Mouse (Mus musculus) neural tube, embryonic 12.5 days (tissue): ENCODE results near the gene Mettl2. TPM values are rescaled to one million over a fixed set of nuclear protein-coding genes. Genes with fewer than 3 reads are reported as not detected.
"Not testable (repeated sequence)": the region's sequence is repeated elsewhere in the genome, so short reads cannot be mapped to it uniquely, and the experiment has no call there.

ENCODE experiments used
- ATAC-seq: fragments of 200-750 bp; cut with Nextera tagmentation; 2 replicates; pipeline ENCODE4 v1.8.0; 2017; ENCODE audit warnings: low read depth, mild to moderate bottlenecking, moderate TSS enrichment, moderate library complexity; ENCODE audit not compliant: low FRiP score
- H3K27ac ChIP-seq: fragments of 300-500 bp; sonication (generic); 2 replicates; pipeline ENCODE4 v1.5.1; 2016
- H3K27me3 ChIP-seq: fragments of 300-500 bp; sonication (generic); replicated peaks from 2 replicates; pipeline ENCODE4 v1.6.1; 2016; ENCODE audit warnings: mild to moderate bottlenecking
- H3K36me3 ChIP-seq: fragments of 300-500 bp; sonication (generic); 2 replicates; pipeline ENCODE4 v1.6.1; 2016; ENCODE audit warnings: mild to moderate bottlenecking
- H3K4me1 ChIP-seq: fragments of 300-500 bp; sonication (generic); 2 replicates; pipeline ENCODE4 v1.6.1; 2016
- H3K4me2 ChIP-seq: fragments of 300-500 bp; sonication (generic); replicated peaks from 2 replicates; pipeline ENCODE4 v1.6.1; 2016; ENCODE audit warnings: mild to moderate bottlenecking
- H3K4me3 ChIP-seq: fragments of 300-500 bp; sonication (generic); 2 replicates; pipeline ENCODE4 v1.5.1; 2016
- H3K9ac ChIP-seq: fragments of 300-500 bp; sonication (generic); 2 replicates; pipeline ENCODE4 v1.6.1; 2016; ENCODE audit warnings: mild to moderate bottlenecking
- H3K9me3 ChIP-seq: fragments of 300-500 bp; sonication (generic); 2 replicates; pipeline ENCODE4 v1.6.1; 2016; ENCODE audit warnings: mild to moderate bottlenecking
- WGBS: fragments of 180-500 bp; shearing (Covaris S2); methylation state at CpG from one replicate; pipeline ENCODE4 v1.1.7; 2016; 5-methylcytosine and 5-hydroxymethylcytosine counted together
- polyA plus RNA-seq: library from polyadenylated mRNA; unstranded; fragments of >200 nt; fragmentation: Nextera tagmentation; extraction: Ambion mirVana; gene quantifications from 2 replicates; pipeline ENCODE4 v1.2.1, GENCODE M21; 2016

Mettl2 gene
- 35.3 and 38.4 TPM in 2 replicates for polyA plus RNA-seq

DNA sequence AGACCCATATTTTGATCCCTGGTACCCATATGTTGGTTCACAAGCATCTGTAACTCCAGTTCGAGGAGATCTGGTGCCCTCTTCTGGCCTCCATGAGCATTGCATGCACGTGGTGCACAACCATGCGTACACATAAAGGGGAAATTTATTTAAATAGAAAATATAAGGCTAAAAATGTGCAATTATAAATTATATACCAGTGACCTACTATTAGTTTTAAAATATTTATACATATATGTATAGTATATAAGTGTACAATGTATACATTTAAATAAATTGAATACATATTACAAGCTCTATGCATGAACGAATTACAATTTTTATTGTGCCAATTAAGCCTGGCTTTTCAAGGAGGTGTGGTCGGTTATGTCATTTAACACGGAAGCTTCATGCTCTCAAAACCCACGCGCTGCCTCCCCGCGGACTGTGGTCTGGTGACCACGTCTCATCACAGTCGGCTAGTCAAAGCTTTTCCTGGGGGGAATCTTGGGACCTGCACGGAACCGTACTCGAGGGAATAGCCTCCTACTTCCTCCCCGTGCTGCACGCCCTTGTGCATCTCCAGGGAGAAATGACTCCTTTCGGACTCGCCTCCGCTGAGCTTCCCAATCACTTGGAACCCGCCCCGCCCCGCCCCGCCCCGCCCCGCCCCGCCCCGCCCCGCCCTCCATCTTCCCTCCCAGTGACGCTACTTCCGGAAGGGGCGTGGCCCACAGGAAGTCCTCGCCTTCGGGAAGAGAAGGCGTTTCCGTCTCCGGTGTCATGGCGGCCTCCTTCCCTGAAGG lies at the start of gene Mettl2:
TSS of gene Mettl2 (plus strand) at position 691 of the 785 bp plus-strand sequence.
- peak; percentile 88 for ATAC-seq
- H3K36me3 ChIP-seq, result peaks cover 12% of the 10 kb centered on the region
- peak within 1 kb of the TSS; percentile 72 for H3K9ac ChIP-seq
- H3K4me2 ChIP-seq, result peak within 1 kb of the TSS; percentile 94
- H3K4me1 ChIP-seq, result peaks cover 11% of the 10 kb centered on the region
- no peaks in the 10 kb centered on the region for H3K9me3 ChIP-seq
- no peak within 1 kb of the TSS; the same call in 1 of the 2 replicates for H3K27ac ChIP-seq
- H3K4me3 ChIP-seq, result peak within 1 kb of the TSS; percentile 95
- H3K27me3 ChIP-seq, result no peaks in the 10 kb centered on the region
- WGBS, result 2% methylated on average over 38 of the region's 38 CpGs

DNA sequence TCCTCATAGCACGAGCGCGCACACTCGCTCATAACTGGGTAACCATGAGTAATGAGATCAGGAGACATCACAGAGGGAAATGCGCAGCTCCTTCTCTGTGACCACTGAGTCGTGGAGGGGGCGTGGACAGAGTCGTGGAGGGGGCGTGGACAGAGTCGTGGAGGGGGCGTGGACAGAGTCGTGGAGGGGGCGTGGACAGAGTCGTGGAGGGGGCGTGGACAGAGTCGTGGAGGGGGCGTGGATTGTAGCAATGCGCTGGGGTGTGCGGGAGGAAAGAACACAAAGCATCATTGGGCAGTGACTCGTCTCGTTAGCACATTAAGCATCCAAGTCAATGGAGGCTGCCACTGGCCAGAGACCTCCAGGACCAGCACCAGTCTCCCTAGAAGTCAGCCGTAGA lies 13.8 kb upstream of the Mettl2 start:
- H3K4me1 ChIP-seq, H3K9me3 ChIP-seq, H3K27ac ChIP-seq, H3K4me2 ChIP-seq, H3K36me3 ChIP-seq, H3K27me3 ChIP-seq, H3K9ac ChIP-seq, H3K4me3 ChIP-seq, ATAC-seq: not testable (repeated sequence)
- 82% methylated on average over 22 of the region's 22 CpGs for WGBS

DNA sequence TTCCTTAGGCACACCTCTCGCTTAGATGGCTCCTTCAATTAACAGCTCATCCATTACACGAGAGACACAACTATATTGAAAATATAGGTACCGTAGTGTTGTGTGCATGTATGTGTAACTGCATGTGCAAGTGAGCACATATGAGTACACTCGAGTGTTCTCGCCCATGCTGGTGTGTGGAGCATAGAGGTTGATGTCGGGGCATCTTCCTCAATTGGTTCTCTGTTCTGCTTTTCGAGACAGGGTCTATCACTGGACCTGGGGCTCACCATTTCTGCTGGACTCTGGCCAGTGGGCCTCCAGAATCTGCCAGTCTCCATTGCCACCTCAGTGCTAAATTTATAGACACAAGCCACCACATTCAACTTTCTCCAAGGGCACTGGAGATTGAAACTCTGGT lies 8.4 kb upstream of the Mettl2 start:
- H3K27me3 ChIP-seq, result no peaks in the 10 kb centered on the region; the same call in 1 of the 2 replicates
- no peak overlapping the region for H3K9ac ChIP-seq
- ATAC-seq, result no peak
- no peaks in the 10 kb centered on the region for H3K4me1 ChIP-seq
- no peaks in the 10 kb centered on the region for H3K36me3 ChIP-seq
- 91% methylated on average over 7 of the region's 7 CpGs for WGBS
- no peak overlapping the region for H3K4me2 ChIP-seq
- H3K9me3 ChIP-seq, result no peaks in the 10 kb centered on the region
- no peak overlapping the region for H3K4me3 ChIP-seq
- no peak overlapping the region for H3K27ac ChIP-seq

DNA sequence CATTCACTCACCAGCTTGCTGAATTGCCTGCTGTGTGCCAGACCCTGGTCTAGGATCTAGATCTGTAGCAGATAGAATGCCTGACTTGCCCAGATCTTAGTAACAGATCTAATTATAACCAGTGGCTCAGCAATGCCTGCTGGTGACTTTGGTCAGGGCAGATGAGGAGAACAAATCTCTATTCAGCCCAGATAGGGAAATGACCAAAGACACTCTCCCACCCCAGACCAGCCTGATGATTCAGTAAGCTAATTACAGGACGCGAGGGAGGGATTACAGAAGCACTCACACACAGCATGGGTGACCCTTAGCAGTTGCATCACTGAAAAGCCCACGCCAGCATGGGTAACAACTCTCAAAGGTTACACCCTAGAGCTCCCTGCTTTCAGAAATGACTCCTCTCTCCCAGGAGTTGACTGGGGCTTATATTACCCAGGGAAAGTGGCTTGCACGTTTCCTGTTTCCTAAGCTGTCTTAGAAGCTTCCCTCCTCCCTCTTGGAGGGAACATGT lies 5.6 kb upstream of the Mettl2 start:
- WGBS, result 43% methylated on average over 4 of the region's 4 CpGs
- no peak for ATAC-seq

DNA sequence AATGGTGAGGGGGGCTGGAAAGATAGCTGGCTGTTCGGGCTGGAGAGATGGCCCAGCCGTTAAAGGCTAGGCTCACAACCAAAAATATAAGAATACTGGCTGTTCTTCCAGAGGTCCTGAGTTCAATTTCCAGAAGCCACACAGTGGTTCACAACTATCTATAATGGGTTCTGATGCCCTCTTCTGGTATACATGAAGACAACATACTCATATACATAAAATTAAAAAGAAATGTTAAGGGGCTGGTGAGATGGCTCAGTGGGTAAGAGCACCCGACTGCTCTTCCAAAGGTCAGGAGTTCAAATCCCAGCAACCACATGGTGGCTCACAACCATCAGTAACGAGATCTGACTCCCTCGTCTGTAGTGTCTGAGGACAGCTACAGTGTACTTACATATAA lies 4.4 kb upstream of the Mettl2 start:
- H3K27ac ChIP-seq, H3K4me2 ChIP-seq, H3K9ac ChIP-seq, ATAC-seq, H3K4me1 ChIP-seq, H3K36me3 ChIP-seq, H3K4me3 ChIP-seq, H3K9me3 ChIP-seq, H3K27me3 ChIP-seq: not testable (repeated sequence)
- 79% methylated on average over 5 of the region's 5 CpGs for WGBS

More for the DNA sequence above, 5.6 kb upstream of the Mettl2 start:
- H3K36me3 ChIP-seq, result no peaks in the 10 kb centered on the region
- no peaks in the 10 kb centered on the region for H3K4me1 ChIP-seq
- H3K27me3 ChIP-seq, result no peaks in the 10 kb centered on the region; the same call in 1 of the 2 replicates
- no peak overlapping the region for H3K4me2 ChIP-seq
- no peaks in the 10 kb centered on the region for H3K9me3 ChIP-seq
- H3K4me3 ChIP-seq, result no peak overlapping the region
- H3K27ac ChIP-seq, result no peak overlapping the region
- no peak overlapping the region for H3K9ac ChIP-seq

DNA sequence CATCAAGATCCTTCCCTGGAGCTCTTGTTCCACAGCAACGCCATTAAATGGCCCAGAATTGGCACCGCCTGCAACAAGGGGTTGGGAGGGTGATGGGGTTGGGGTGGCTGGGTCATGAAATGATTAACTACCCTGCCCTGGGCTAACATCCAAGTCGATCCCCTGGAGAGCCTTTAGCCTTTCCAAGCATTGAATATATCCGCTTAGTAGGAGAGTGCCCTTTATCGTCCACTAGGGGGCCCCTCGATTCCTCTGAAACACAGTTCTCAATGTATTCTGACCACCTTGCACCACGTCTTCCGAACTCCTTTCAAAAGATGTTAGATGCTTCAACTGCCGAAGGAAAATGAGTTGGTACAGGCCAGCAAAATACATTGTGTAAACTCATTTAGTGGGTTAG lies 2.2 kb upstream of the Mettl2 start:
- ATAC-seq, result peak; percentile 54
- Histone ChIP-seq H3K36me3 (no peaks in the 10 kb centered on the region), H3K27me3 (no peaks in the 10 kb centered on the region; the same call in 1 of the 2 replicates), H3K4me2 (no peak overlapping the region), H3K27ac (no peak overlapping the region), H3K4me3 (no peak overlapping the region), H3K9me3 (no peaks in the 10 kb centered on the region), H3K4me1 (peaks cover 11% of the 10 kb centered on the region), H3K9ac (no peak overlapping the region)
- 6% methylated on average over 9 of the region's 9 CpGs for WGBS

DNA sequence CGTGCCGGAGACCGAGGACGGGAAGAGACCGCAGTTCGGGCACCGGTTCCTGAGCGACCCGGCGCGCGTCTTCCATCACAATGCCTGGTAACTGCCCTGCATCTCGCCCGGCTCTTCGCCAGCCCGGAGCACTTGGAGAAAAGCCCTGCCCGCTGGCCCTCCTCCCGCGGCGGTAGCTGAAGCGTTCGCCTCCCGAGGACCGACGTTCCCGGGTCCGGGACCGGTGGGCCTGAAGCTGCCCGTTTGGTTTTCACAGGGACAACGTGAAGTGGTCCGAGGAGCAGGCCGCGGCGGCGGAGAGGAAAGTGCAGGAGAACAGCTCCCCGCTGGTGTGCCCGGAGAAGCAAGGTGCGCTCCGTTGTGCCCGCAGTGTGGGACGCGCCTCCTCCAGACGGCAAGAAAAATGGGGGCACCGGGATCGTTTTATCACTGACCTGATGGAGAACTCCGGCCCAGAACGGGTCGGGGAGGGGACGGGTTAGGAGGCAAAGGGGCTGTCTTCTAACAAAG lies 350 bp downstream of the Mettl2 start:
- WGBS, result under 1% methylated on average over 49 of the region's 49 CpGs
- H3K27me3 ChIP-seq, result no peaks in the 10 kb centered on the region
- peaks cover 11% of the 10 kb centered on the region for H3K4me1 ChIP-seq
- peak overlapping the region; percentile 94 for H3K4me2 ChIP-seq
- peak overlapping the region; percentile 95 for H3K4me3 ChIP-seq
- peaks cover 18% of the 10 kb centered on the region for H3K36me3 ChIP-seq
- H3K27ac ChIP-seq, result no peak overlapping the region
- H3K9ac ChIP-seq, result peak overlapping the region; percentile 72
- peak; percentile 3; the same call in 1 of the 2 replicates for ATAC-seq
- no peaks in the 10 kb centered on the region for H3K9me3 ChIP-seq

DNA sequence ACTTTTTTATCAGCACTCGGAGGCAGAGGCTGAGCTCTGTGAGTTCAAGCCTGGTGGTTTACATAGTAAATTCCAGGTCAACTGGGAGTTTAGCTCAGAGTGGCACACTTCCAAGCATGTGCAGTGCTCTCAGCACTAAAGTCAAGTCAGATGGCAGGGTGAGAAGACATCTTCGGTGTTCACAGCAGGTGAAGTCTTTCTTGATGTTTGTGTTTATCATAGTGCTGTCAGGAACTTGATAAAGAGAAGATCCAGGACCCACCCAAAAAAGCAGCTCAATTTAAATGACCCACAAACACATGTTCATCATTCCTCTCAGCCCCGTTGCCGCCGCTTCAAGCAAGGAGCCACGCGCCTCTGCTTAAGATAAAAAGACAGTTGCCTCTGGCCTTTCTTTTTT lies 9.5 kb downstream of the Mettl2 start:
- no peak overlapping the region for H3K27ac ChIP-seq
- H3K27me3 ChIP-seq, result no peaks in the 10 kb centered on the region
- H3K4me2 ChIP-seq, result no peak overlapping the region
- no peaks in the 10 kb centered on the region for H3K4me1 ChIP-seq
- ATAC-seq, result no peak
- no peak overlapping the region for H3K9ac ChIP-seq
- H3K36me3 ChIP-seq, result peaks cover 92% of the 10 kb centered on the region
- H3K9me3 ChIP-seq, result no peaks in the 10 kb centered on the region
- WGBS, result 97% methylated on average over 7 of the region's 7 CpGs
- H3K4me3 ChIP-seq, result no peak overlapping the region

DNA sequence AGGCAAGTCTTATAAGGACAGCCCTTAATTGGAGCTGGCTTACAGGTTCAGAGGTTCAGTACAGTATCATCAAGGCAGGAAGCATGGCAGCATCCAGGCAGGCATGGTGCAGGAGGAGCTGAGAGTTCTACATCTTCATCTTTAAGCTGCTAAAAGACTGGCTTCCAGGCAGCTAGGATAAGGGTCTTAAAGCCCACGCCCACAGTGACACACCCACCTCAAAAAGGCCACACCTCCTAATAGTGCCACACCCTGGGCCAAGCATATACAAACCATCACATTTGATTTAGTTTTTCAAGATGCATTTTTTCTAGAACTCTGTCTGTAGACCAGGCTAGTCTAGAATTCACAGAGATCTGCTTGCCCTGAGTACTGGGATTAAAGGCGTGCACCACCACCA lies 11.0 kb downstream of the Mettl2 start:
- WGBS, result 95% methylated on average over 2 of the region's 2 CpGs
- H3K4me1 ChIP-seq, H3K9me3 ChIP-seq, H3K4me3 ChIP-seq, H3K27me3 ChIP-seq, ATAC-seq, H3K27ac ChIP-seq, H3K9ac ChIP-seq, H3K4me2 ChIP-seq: not testable (repeated sequence)
- H3K36me3 ChIP-seq, result peaks cover 84% of the 10 kb centered on the region

DNA sequence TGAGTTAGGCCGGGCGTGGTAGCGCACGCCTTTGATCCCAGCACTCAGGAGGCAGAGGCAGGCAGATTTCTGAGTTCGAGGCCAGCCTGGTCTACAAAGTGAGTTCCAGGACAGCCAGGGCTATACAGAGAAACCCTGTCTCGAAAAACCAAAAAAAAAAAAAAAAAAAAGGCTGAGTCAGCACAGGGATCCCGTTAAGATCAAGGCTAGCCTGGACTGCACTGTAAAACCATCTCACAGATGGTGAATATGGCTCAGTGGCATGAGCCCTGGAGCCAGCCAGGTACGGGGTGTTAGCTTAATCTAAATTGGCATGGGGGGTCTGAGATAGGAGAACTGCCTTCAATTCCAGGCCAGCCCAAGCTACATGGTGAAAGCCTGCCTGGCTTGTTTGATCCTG lies 14.3 kb downstream of the Mettl2 start:
- not testable (repeated sequence) for H3K27me3 ChIP-seq, ATAC-seq, H3K9ac ChIP-seq, H3K4me1 ChIP-seq, H3K9me3 ChIP-seq, H3K27ac ChIP-seq, H3K4me2 ChIP-seq, H3K4me3 ChIP-seq
- WGBS, result 95% methylated on average over 8 of the region's 8 CpGs
- peaks cover 51% of the 10 kb centered on the region for H3K36me3 ChIP-seq

DNA sequence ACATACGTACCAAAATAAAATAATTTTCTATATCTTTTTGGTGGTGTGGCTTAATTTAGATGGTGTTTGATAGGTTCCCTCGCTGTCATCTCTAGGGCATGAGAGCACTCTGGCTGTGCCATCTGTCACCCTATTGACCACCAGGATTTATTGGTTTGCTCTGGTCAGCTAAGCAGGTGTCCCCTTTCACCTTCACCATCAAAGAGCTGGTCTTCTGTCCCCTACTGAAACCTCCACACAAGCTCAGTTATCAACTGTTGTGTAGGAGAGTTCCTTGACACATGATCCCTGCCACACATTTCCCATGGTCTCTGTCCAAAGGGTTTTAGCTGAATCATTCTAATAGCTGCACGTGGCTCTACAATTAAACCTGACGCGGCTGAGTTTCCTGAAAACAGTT lies 14.9 kb downstream of the Mettl2 start:
- Histone ChIP-seq H3K9me3 (no peaks in the 10 kb centered on the region), H3K27ac (no peak overlapping the region), H3K4me2 (no peak overlapping the region), H3K4me1 (no peaks in the 10 kb centered on the region), H3K4me3 (no peak overlapping the region), H3K36me3 (peaks cover 45% of the 10 kb centered on the region), H3K9ac (no peak overlapping the region), H3K27me3 (no peaks in the 10 kb centered on the region)
- ATAC-seq, result no peak
- WGBS, result 93% methylated on average over 5 of the region's 5 CpGs

DNA sequence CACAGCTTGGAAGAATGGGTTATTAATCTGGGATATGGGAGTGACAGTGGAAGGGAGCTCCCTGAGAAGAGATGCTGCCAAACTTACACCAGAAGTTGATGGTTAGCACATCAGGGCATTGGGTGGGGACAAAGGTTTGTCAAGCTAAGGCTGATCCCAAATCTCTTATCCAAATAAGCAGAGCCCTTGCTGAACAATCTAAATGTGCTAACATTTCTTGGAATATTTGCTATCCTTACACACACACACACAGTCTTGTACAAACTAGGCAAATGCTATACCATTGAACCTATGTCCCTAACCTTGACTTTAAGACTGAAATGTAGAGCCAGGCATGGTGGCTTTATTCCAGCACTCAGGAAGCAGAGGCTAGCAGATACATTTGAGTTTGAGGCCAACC lies 17.3 kb downstream of the Mettl2 start:
- H3K4me2 ChIP-seq, result no peak overlapping the region
- no peak for ATAC-seq
- H3K9me3 ChIP-seq, result no peaks in the 10 kb centered on the region
- H3K4me3 ChIP-seq, result no peak overlapping the region
- H3K9ac ChIP-seq, result no peak overlapping the region
- H3K36me3 ChIP-seq, result peaks cover 20% of the 10 kb centered on the region
- no peaks in the 10 kb centered on the region for H3K4me1 ChIP-seq
- no peaks in the 10 kb centered on the region for H3K27me3 ChIP-seq
- no peak overlapping the region for H3K27ac ChIP-seq

DNA sequence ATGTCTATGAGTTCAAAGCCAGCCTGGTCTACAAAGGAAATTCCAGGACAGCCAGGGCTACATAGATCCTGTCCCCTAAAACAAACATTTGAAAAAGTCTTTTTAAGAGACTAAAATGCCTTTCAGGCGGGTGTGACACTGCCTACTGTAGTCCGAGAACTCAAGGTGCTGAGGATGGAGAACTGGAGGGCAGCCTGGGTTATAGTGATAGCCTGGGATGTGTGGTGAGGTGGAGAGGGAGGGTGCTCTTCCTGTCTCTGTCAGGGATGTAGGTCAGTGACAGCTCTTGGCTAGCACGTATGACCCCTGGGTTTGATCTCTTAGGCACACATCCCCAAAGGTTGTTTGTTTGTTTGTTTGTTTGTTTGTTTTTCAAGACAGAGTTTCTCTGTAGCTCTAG lies 17.9 kb downstream of the Mettl2 start:
- Histone ChIP-seq H3K9ac (no peak overlapping the region), H3K27ac (no peak overlapping the region), H3K27me3 (no peaks in the 10 kb centered on the region), H3K4me3 (no peak overlapping the region), H3K4me2 (no peak overlapping the region), H3K4me1 (no peaks in the 10 kb centered on the region), H3K9me3 (no peaks in the 10 kb centered on the region), H3K36me3 (peaks cover 19% of the 10 kb centered on the region)
- no peak for ATAC-seq
- 90% methylated on average over 3 of the region's 3 CpGs for WGBS
